Mouse (Mus musculus): ENCODE data around the gene Fndc3a.

Fndc3a gene

DNA sequence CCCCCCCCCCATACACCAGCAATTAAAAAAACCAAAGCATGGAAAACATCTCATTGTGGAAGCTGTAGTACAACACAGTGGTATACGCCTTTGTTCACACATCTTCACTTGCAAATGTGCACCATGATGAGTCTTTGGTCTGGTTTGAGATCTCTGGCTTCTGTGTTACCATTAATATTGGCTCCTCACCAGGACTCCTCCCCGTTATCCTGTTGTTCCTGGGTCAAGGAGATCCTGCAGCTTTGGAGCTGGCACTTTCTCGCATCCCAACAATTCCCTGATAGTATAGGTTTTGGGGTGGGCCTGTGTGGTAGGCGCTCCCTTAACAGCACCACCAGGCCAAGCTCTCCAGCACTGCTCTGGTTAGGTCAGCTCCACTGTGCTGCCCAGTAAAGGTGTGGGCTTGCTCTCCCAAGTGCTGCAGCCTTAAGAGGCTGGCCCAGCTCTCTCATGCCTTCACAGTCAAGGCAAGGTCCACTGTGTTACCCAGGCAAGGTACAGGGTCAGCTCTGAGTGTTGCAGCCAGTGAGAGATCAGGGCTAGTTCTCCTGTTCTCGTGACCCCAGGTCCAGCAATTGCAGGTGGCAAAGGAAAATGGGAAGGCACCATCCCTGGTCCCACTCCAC is 173.3 kb downstream of the Fndc3a start:
- DNase-seq (ENCODE audit: low read depth, low spot score): no peak

DNA sequence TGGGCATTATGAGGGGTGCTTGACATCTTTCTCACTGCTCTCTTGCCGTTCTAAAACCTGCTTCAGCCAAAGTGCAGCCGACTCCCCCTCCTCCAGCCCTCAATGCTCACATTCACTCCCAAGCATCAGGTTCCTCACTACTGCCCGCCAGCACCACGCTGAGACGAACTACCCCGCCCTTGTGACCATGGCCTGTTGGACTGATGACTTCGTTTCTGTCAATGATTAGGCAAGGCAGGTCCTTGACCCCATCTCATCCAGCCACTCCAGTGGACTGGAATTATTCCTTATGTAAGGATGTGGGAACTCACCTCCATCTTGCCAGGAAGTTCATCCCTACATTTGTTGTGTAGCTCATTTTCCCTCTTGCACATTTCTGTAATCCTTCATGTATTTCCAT is 175.9 kb downstream of the Fndc3a start:
- DNase-seq (ENCODE audit: low read depth, low spot score): no peak

- DNase-seq (ENCODE audit: low read depth, low spot score): peak; percentile 52
Measured at GRCm38 (mm10) chr14:72532028-72532917, 177.5 kb downstream of the Fndc3a start.

DNA sequence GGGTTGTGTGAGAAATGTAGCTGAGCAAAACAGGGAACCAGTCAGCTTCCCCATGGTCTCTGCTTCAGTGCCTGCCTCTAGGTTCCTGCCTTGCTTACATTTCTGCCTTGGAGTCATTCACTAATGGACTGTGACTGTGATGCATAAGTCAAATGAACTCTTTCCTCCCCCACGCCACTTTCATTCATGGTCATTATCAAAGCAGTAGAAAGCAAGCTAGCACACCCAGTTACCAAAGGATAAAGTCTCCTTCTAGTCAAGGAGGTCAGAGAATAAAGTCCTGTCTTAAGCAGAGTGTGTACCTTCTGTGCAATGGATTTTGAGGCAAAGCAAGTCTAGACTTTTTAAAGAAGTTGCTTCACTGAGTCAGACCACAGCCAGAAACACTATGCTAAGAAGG is 182.7 kb downstream of the Fndc3a start:
- no peak for DNase-seq (ENCODE audit: low read depth, low spot score)

GRCm38 (mm10) chr14:72519561-72519960 is 190.2 kb downstream of the Fndc3a start:
- DNase-seq (ENCODE audit: low read depth, low spot score): no peak

DNA sequence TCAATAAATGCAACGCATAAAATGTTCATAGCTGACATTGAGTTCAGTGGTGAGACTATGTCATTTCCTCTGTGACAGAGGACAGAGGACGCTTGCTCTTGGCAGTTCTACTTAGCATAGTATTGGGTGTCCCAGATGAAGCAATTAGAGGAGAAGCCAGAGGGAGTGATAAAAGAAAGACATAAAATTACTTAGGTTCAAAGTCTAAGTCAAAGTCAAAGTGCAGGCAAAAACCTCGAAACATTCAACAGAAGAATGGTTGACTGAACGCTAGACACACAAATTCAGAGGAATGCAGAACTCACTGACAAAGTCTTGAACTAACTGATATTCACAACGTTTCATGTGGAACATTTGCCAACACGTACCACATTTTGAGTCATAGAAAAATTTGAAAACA is 191.0 kb downstream of the Fndc3a start:
- no peak for DNase-seq (ENCODE audit: low read depth, low spot score)

DNA sequence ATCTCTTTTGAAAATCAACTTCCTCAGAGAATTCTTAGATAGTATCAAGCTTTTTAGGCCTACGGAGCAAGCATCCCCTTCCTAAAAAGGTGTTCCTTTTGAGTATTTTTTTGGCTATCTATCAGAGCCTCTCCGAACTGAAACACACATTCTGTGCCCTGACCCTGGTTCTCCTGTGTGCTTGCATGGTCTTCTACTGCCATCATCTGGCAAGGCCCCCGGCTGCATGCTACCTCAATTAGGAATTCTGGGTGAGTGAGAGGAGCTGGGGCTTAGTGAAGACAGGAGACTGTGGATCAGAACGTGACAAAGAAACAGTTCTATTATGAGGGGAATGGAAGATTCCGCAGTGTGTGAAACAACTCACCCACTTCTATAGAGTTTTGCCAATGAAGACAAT is 193.4 kb downstream of the Fndc3a start:
- DNase-seq (ENCODE audit: low read depth, low spot score): peak; percentile 57

DNA sequence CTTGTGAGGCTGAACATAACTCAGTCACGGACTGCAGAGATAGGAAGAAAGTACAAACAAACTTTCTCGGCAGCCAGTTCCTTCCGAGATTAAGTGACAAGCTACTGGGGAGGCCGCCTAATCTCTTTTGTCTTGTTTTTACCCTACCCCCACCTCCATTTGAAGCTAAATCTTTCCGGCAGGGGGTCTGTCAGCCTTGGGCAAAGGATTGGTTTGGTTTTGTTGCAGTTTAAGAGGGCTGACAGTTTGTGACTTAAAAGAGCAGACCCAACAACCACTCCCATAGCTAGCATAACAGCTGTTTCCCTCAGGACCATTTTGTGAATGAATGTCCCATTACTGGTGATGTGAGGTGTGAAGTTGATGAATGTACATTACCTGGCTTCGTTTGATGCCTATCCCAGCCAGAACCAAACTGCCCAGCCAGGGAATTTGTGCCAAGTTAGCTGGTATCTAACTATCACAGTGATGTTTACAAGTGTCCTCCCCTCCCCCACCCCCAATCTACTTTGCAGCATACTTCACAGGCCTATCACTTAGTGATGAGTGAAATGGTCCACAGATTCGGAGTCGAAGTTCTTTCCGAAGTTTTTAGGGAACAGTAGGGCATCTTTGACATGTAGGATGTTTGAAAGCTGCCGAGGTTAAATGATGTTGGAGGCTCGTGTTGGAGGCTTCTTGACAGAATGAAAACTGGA is 202.9 kb downstream of the Fndc3a start:
- DNase-seq (ENCODE audit: low read depth, low spot score): peak; percentile 78

GRCm38 (mm10) chr14:72506018-72506722 is 203.6 kb downstream of the Fndc3a start:
- peak; percentile 37 for DNase-seq (ENCODE audit: low read depth, low spot score)

- peak; percentile 66 for DNase-seq (ENCODE audit: low read depth, low spot score)
Measured at GRCm38 (mm10) chr14:72504985-72505384, 204.8 kb downstream of the Fndc3a start.

DNA sequence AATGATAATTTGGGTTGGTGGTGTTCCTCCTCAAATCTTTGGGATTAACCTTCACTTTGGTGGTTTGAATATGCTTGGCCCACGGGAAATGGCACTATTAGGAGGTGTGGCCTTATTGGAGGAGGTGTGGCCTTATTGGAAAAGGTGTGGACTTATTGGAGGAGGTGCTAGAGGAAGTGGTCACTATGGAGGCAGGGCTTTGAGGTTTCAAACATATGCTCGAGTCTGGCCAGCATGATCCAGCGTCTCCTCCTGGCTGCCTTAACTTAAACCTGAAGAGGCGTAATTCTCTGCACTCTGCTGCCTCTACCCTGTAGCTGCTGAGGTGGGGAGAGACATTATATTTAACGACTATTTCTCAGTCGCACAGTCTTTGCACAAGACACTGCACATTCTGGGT is 206.6 kb downstream of the Fndc3a start:
- peak; percentile 38 for DNase-seq (ENCODE audit: low read depth, low spot score)

DNA sequence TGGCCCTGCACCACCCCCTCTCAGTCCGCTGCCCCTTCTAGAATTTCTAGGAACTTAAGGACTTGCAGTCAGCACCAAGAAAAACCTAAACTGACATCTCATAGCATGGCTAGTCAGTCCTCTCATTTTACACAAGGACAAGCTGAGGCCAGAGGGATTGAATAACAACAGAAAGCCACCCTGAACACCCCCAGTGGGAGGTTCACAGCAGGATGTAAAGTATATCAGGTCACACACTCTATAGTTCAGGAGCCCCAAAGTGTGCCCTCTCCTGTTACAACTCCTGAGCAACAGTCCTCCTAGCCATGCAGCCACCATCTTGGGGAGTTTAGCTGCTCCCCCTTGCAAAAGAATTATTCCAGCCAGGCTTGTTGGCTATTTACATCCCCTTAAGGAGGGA is 216.0 kb downstream of the Fndc3a start:
- DNase-seq (ENCODE audit: low read depth, low spot score): no peak

GRCm38 (mm10) chr14:72491738-72492137 is 218.1 kb downstream of the Fndc3a start, which contains the start of gene Gm9195:
Gene Gm9195, minus strand, starts transcription at chr14:72491838.
- no peak for DNase-seq (ENCODE audit: low read depth, low spot score)

DNA sequence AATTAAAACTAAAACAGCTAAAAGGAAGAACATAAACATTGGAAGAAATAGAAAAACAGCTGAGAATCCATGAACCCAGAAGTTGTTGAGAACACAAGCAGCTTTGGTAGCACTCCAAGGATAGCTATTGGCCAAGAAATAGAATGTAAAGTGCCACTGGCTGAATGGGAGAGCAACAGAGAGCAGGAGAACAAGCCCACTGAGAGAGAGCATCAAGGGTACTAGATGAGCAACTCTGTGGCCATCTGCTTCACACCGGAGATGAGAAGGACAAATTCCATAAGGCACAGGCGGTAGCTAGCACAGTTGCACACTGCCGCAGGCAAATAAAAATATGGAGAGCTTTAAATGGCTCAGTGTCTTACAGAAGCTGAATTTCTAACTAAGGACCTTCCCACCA is 219.4 kb downstream of the Fndc3a start:
- no peak for DNase-seq (ENCODE audit: low read depth, low spot score)

All from ES-CJ7 (cell line).